Mouse (Mus musculus) heart, postnatal 4 days (tissue): ENCODE results near the gene Gm45837. TPM values are rescaled to one million over a fixed set of nuclear protein-coding genes. Genes with fewer than 3 reads are reported as not detected.
A peak's percentile ranks its signal among the peaks of the same experiment; 100 is the strongest.

Experiments
- DNase-seq: peaks from one replicate; pipeline ENCODE4 v3.0.0; 2021
- total RNA-seq, 2 experiments: library from RNA; stranded (reverse); gene quantifications; 2 replicates each; pipeline ENCODE4 v1.2.3; 2021

Gene Gm45837
- 1 to 10 TPM in 1 of 2 experiments, not detected in 1; 7.4 TPM for total RNA-seq

GRCm38 (mm10) chr7:101410267-101410936 lies at the start of gene Gm45837:
TSS of gene Gm45837 (plus strand) at chr7:101410886.
- DNase-seq, result no peak

GRCm38 (mm10) chr7:101361021-101361420 lies 49.7 kb upstream of the Gm45837 start:
- DNase-seq, result no peak

- DNase-seq, result no peak
Measured at GRCm38 (mm10) chr7:101361767-101362166, 48.9 kb upstream of the Gm45837 start.

GRCm38 (mm10) chr7:101362791-101363191 lies 47.9 kb upstream of the Gm45837 start:
- DNase-seq, result no peak

- no peak for DNase-seq
Measured at GRCm38 (mm10) chr7:101363914-101364313, 46.8 kb upstream of the Gm45837 start.

- DNase-seq, result no peak
Measured at GRCm38 (mm10) chr7:101367901-101368852, 42.5 kb upstream of the Gm45837 start.

- no peak for DNase-seq
Measured at GRCm38 (mm10) chr7:101369666-101370065, 41.0 kb upstream of the Gm45837 start.

GRCm38 (mm10) chr7:101373082-101373481 lies 37.6 kb upstream of the Gm45837 start:
- no peak for DNase-seq

- peak; percentile 49 for DNase-seq
Measured at GRCm38 (mm10) chr7:101374155-101374554, 36.5 kb upstream of the Gm45837 start.

GRCm38 (mm10) chr7:101376701-101377340 lies 33.9 kb upstream of the Gm45837 start:
- DNase-seq, result no peak

GRCm38 (mm10) chr7:101377741-101378262 lies 32.9 kb upstream of the Gm45837 start:
- DNase-seq, result peak; percentile 78

- DNase-seq, result no peak
Measured at GRCm38 (mm10) chr7:101378285-101378684, 32.4 kb upstream of the Gm45837 start.

GRCm38 (mm10) chr7:101378796-101379465 lies 31.8 kb upstream of the Gm45837 start:
- DNase-seq, result no peak

GRCm38 (mm10) chr7:101379732-101380131 lies 31.0 kb upstream of the Gm45837 start:
- no peak for DNase-seq

- no peak for DNase-seq
Measured at GRCm38 (mm10) chr7:101381512-101381911, 29.2 kb upstream of the Gm45837 start.

- no peak for DNase-seq
Measured at GRCm38 (mm10) chr7:101382378-101382777, 28.3 kb upstream of the Gm45837 start.

GRCm38 (mm10) chr7:101383756-101384155 lies 26.9 kb upstream of the Gm45837 start:
- DNase-seq, result no peak

- DNase-seq, result no peak
Measured at GRCm38 (mm10) chr7:101384931-101385330, 25.8 kb upstream of the Gm45837 start.

GRCm38 (mm10) chr7:101385331-101385733 lies 25.4 kb upstream of the Gm45837 start:
- no peak for DNase-seq

- no peak for DNase-seq
Measured at GRCm38 (mm10) chr7:101385866-101386452, 24.7 kb upstream of the Gm45837 start.

GRCm38 (mm10) chr7:101389256-101389655 lies 21.4 kb upstream of the Gm45837 start:
- no peak for DNase-seq
